ENCODE assay signal across 28 mouse cellular contexts in the genomic region with DNA sequence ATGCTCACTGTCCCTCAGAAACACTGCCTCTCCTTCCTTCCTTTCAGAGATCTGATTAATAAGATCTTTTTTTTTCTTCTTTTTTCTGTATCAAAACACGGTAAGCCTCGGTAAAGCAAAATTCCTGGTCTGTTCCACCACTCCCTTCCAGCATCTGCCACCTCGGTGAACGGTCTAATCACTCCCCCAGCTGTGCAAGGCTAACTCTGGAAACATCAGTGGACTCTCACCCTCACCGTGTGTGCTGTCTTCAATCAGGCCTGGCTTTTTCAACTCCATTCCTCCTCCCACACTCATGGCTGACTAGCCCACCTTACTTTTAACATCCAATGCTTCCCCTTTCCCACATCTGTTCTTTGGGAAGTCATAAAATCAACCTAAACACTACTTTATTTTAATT. TPM values are rescaled to one million over a fixed set of nuclear protein-coding genes. Genes with fewer than 3 reads are reported as not detected.
"Had no signal": no experiment of that assay in that cellular context is flagged by ENCODE, and none has a peak within 500 bp of the region (broad histone marks: within the 10 kb centered on the region; RNA-seq: fewer than 3 reads in every experiment).

No protein-coding gene starts in this region.

- ATAC-seq: intestine, embryonic 16.5 days; liver, embryonic 12.5 days; midbrain, embryonic 15.5 days had no signal

- H3K9me3 ChIP-seq: limb, embryonic 12.5 days; liver, embryonic 12.5 days; liver, embryonic 15.5 days; midbrain, embryonic 12.5 days; midbrain, embryonic 15.5 days; neural tube, embryonic 12.5 days; neural tube, embryonic 15.5 days; stomach, embryonic 15.5 days had no signal

- H3K27ac ChIP-seq: limb, embryonic 12.5 days; liver, embryonic 12.5 days; liver, embryonic 15.5 days; midbrain, embryonic 12.5 days; midbrain, embryonic 15.5 days; neural tube, embryonic 12.5 days; neural tube, embryonic 15.5 days; stomach, embryonic 15.5 days had no signal

- H3K4me2 ChIP-seq: limb, embryonic 12.5 days; liver, embryonic 12.5 days; liver, embryonic 15.5 days; midbrain, embryonic 12.5 days; midbrain, embryonic 15.5 days; neural tube, embryonic 12.5 days; neural tube, embryonic 15.5 days; stomach, embryonic 15.5 days had no signal

- H3K4me1 ChIP-seq: liver, embryonic 12.5 days; liver, embryonic 15.5 days; midbrain, embryonic 12.5 days; midbrain, embryonic 15.5 days; neural tube, embryonic 12.5 days; neural tube, embryonic 15.5 days; stomach, embryonic 15.5 days had no signal

- H3K36me3 ChIP-seq: limb, embryonic 12.5 days; liver, embryonic 12.5 days; liver, embryonic 15.5 days; midbrain, embryonic 12.5 days; midbrain, embryonic 15.5 days; neural tube, embryonic 12.5 days; neural tube, embryonic 15.5 days; stomach, embryonic 15.5 days had no signal

- DNase-seq: kidney, adult 18-20 months; kidney, adult 9 months; kidney, postnatal 10 days; kidney, postnatal 36 days; liver; lung, adult 2 months; lung, postnatal 10 days; lung, postnatal 4 days; right cerebral cortex, postnatal 25 days; spleen, adult 18-20 months; thymus, adult 18-20 months; thymus, postnatal 36 days had no signal

- H3K9ac ChIP-seq: limb, embryonic 12.5 days; liver, embryonic 12.5 days; liver, embryonic 15.5 days; midbrain, embryonic 12.5 days; midbrain, embryonic 15.5 days; neural tube, embryonic 12.5 days; neural tube, embryonic 15.5 days; stomach, embryonic 15.5 days had no signal

- H3K27me3 ChIP-seq: limb, embryonic 12.5 days; liver, embryonic 12.5 days; liver, embryonic 15.5 days; midbrain, embryonic 12.5 days; midbrain, embryonic 15.5 days; neural tube, embryonic 12.5 days; neural tube, embryonic 15.5 days; stomach, embryonic 15.5 days had no signal

- H3K4me3 ChIP-seq: limb, embryonic 12.5 days; liver, embryonic 12.5 days; liver, embryonic 15.5 days; midbrain, embryonic 12.5 days; midbrain, embryonic 15.5 days; neural tube, embryonic 12.5 days; neural tube, embryonic 15.5 days; stomach, embryonic 15.5 days had no signal

RNA-seq across cellular contexts. Expression of a gene that starts 2.2 kb away (rescaled TPM):
- total RNA-seq: layer of hippocampus, adult 8-10 months; layer of hippocampus, postnatal 10 days; left cerebral cortex, adult 8-10 months; left cerebral cortex, postnatal 14 days; megakaryocyte progenitor cell, adult 5-6 weeks; megakaryocyte-erythroid progenitor cell, adult 5-6 weeks had no signal
- polyA plus RNA-seq: intestine, embryonic 16.5 days; limb, embryonic 12.5 days; liver, embryonic 12.5 days; liver, embryonic 15.5 days; lung, adult 2 months; midbrain, embryonic 12.5 days; midbrain, embryonic 15.5 days; neural tube, embryonic 12.5 days; neural tube, embryonic 15.5 days; stomach, embryonic 15.5 days; urinary bladder, adult 2 months had no signal
